Mouse (Mus musculus) embryonic stem cell, embryonic (primary cell): ENCODE measurements at regions not wholly inside any gene's neighbourhood (a gene's known extent, or its start where the extent isn't known, plus 50 kb on each side); places are given as distances from the start of the nearest gene placed in this dataset.

ENCODE experiments used
- CTCF ChIA-PET, 4 experiments: fragments of 300-600 bp in 2 of 4; fragments of 350-600 bp in 2 of 4; sonication (Branson Sonifier 250); formaldehyde crosslinking; loops; one replicate each; lab custom pipeline; 2022; ENCODE audit warnings: inconsistent platforms in 2 of 4; lab: Charles Lee
- POLR2A ChIA-PET, 4 experiments: fragments of 300-600 bp in 2 of 4; fragments of 350-600 bp in 2 of 4; sonication (Branson Sonifier 250); formaldehyde crosslinking; loops; one replicate each; lab custom pipeline; 2022; ENCODE audit warnings: antibody characterized with exemption in 4 of 4, inconsistent platforms in 1 of 4; lab: Charles Lee

GRCm38 (mm10) chr17:93817656-93818055 lies 618.8 kb downstream of the Adcyap1 start:
- ChIA-PET CTCF (interaction anchor here in 1 of 4 experiments (0.8 kb wide), 1 partner anchor 13 kb away, joined by 4 read pairs; no protein-coding TSS in a partner anchor), POLR2A (interaction anchor here in 1 of 4 experiments (1.7 kb wide), 1 partner anchor 27 kb away, joined by 3 read pairs; no protein-coding TSS in a partner anchor)
